Mouse (Mus musculus): Measurements from ENCODE around the gene Myo7a. TPM values are rescaled to one million over a fixed set of nuclear protein-coding genes. Genes with fewer than 3 reads are reported as not detected.
A peak's percentile ranks its signal among the peaks of the same experiment; 100 is the strongest.

The Myo7a gene
- 98.0 and 110 TPM in 2 replicates for polyA plus RNA-seq (2012; rRNA removed)

DNA sequence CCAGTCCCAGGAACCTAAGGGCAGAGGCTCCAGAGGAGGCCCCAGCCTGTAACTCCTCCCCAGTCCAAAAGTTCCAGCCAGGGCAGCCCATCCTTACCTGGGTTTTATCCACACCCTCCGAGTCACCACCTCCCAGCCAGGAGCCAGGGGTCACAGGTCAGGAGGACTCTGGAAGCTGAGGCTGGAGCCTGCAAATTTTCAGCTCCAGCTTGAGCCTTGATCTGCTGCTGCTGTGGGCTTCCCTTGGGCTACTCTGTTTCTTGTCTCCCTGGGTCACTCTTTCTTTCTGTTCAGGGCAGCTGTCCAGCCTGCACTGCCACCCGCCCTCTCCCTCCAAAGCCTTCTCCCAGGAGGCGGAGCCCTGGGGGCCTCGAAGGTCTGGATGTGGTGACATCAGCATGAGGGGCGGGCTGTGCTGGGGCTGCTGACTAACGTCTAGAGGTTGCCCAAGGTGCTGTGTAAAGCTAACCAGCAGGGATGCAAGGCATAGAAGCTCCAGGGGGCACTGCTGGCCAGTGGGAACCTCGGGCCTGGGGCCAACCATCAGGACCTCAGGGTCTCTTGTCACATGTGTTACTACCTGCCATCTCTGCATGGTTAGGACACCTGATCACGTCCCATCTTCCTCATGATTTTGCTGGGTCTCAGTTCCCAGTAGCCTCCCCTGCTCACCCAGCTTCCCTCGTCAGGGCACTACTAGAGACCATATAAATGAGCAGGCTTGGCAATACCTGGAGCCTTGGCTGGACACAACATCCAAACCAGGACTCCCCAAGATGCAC is at the start of gene Myo7a:
TSS of gene Myo7a (minus strand) at position 346 of the 782 bp plus-strand sequence.
- H3K4me3 ChIP-seq (ENCODE audit: control insufficient read depth, low read depth, low read length): peak within 1 kb of the TSS; percentile 49
- H3K36me3 ChIP-seq (ENCODE audit: control insufficient read depth, insufficient read depth, low read length): no peaks in the 10 kb centered on the region
- no peaks in the 10 kb centered on the region for H3K27me3 ChIP-seq (ENCODE audit: control insufficient read depth, insufficient read depth, low read length)
- peak within 1 kb of the TSS; percentile 31; the same call in 1 of the 2 replicates for H3K27ac ChIP-seq (ENCODE audit: control insufficient read depth, insufficient read depth, low read depth, low read length)
- H3K4me1 ChIP-seq (ENCODE audit: control insufficient read depth, insufficient read depth, low read length): peaks cover 8% of the 10 kb centered on the region
- TF ChIP-seq POLR2A (IDR thresholded peaks at IDR 0.05; ENCODE audit: control insufficient read depth, low read depth, low read length) (peak; percentile 16; the same call in 1 of the 2 replicates), CTCF (IDR thresholded peaks at IDR 0.05; ENCODE audit: control insufficient read depth, insufficient read depth, insufficient replicate concordance, low read depth, low read length) (no peak)

DNA sequence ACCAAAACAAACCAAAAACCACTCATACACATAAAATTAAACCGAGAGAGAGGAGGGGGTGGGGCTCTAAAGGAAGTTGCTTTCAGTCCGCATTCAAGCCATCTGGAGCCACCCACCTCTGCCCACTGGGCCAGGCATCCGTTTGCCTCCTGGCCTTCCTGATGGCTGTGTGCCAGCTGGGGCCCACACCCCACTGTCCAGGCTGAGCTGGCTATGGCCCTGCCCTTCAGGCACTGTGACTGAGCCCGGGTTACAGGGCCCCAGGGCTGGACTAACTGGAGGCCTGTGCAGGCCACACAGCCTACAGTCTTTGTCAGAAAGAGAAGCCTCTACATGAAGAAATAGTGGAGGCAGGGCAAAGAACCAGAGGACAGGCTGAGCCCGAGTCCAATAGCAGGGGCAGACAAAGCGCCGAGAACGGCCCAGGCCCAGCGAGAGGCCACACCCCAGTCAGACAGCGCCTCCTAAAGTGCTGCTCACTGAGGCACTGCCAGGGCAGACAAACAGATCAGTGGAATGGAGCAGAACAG is 45.7 kb upstream of the Myo7a start:
- TF ChIP-seq POLR2A (IDR thresholded peaks at IDR 0.05; ENCODE audit: control insufficient read depth, low read depth, low read length): no peak
- no peak for TF ChIP-seq CTCF (IDR thresholded peaks at IDR 0.05; ENCODE audit: control insufficient read depth, insufficient read depth, insufficient replicate concordance, low read depth, low read length)

DNA sequence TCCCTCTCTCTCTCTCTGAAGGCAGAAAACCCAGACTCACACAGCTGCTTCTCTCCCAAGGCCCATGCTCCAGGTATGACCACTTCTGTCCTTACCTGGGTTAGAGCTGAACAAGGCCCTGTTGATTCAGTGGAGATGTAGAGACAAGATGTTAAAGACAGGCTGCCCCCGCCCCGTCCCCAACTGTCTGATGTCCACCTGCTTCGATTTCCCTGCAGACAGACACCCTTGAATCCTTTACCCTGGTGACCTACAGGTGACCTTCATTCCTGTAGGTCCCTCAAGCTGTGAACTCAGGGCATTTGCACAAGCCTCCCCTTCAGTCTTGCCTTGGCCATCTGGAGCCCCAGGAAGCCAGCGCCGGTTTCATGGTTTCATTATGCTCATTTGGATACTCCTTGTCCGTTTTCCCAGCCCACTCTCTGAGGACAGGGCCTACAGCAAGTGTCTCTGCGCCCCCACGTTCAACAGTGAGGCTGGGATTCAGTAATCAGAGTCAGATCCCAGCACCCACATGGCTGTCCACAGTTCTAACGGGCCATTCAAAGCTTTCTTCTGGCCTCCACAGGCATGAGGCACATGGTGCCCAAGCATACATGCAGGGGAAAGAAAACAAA is 45.2 kb upstream of the Myo7a start:
- Histone ChIP-seq H3K27ac (ENCODE audit: control insufficient read depth, insufficient read depth, low read depth, low read length) (no peak overlapping the region), H3K4me1 (ENCODE audit: control insufficient read depth, insufficient read depth, low read length) (no peaks in the 10 kb centered on the region), H3K4me3 (ENCODE audit: control insufficient read depth, low read depth, low read length) (no peak overlapping the region), H3K27me3 (ENCODE audit: control insufficient read depth, insufficient read depth, low read length) (no peaks in the 10 kb centered on the region), H3K36me3 (ENCODE audit: control insufficient read depth, insufficient read depth, low read length) (no peaks in the 10 kb centered on the region)
- no peak for TF ChIP-seq POLR2A (IDR thresholded peaks at IDR 0.05; ENCODE audit: control insufficient read depth, low read depth, low read length)
- no peak for TF ChIP-seq CTCF (IDR thresholded peaks at IDR 0.05; ENCODE audit: control insufficient read depth, insufficient read depth, insufficient replicate concordance, low read depth, low read length)

More for the DNA sequence above, 45.7 kb upstream of the Myo7a start:
- no peak overlapping the region for H3K27ac ChIP-seq (ENCODE audit: control insufficient read depth, insufficient read depth, low read depth, low read length)
- no peaks in the 10 kb centered on the region for H3K36me3 ChIP-seq (ENCODE audit: control insufficient read depth, insufficient read depth, low read length)
- H3K4me1 ChIP-seq (ENCODE audit: control insufficient read depth, insufficient read depth, low read length): no peaks in the 10 kb centered on the region
- H3K4me3 ChIP-seq (ENCODE audit: control insufficient read depth, low read depth, low read length): no peak overlapping the region
- no peaks in the 10 kb centered on the region for H3K27me3 ChIP-seq (ENCODE audit: control insufficient read depth, insufficient read depth, low read length)

DNA sequence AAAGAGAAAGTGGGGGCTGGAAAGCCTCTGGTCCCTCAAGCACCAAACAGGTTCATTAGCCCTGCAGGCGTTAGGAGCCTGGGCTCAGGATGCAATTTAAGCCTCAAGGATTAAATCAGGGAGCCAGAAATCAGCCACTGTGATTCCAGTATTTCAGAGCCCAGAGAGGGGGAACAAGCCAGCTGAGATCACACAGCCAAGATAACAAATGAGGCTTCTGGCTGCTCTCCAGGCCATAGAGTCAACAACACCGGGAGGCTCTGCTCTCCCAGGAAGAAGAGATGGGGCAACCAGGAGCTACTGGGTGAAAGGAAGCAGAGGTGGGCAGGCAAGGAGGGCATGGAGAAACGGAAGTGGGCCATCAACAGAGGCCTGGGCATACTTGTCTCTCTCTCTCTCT is 44.4 kb upstream of the Myo7a start:
- Histone ChIP-seq H3K36me3 (ENCODE audit: control insufficient read depth, insufficient read depth, low read length) (no peaks in the 10 kb centered on the region), H3K4me1 (ENCODE audit: control insufficient read depth, insufficient read depth, low read length) (no peaks in the 10 kb centered on the region), H3K27me3 (ENCODE audit: control insufficient read depth, insufficient read depth, low read length) (no peaks in the 10 kb centered on the region), H3K27ac (ENCODE audit: control insufficient read depth, insufficient read depth, low read depth, low read length) (no peak overlapping the region), H3K4me3 (ENCODE audit: control insufficient read depth, low read depth, low read length) (no peak overlapping the region)
- TF ChIP-seq POLR2A (IDR thresholded peaks at IDR 0.05; ENCODE audit: control insufficient read depth, low read depth, low read length): no peak
- no peak for TF ChIP-seq CTCF (IDR thresholded peaks at IDR 0.05; ENCODE audit: control insufficient read depth, insufficient read depth, insufficient replicate concordance, low read depth, low read length)

DNA sequence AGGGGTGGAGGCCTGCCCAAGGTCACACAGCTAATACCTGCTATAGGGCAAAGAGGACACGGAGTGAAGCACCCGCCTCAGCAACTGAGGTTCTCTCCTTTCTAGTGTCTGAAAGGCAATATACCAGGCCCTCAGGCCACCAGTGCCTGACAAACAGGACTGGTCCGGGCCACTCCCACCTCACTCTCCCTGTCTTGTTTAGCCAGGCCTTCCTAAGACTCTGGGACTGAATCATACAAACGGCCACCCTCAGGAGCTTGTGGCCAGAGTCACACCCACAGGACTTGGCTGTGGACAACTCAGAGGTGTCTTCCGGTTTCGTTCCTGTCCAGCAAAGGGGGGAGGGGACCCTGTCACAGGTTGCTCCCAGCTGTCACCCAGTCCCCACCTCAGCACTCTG is 42.9 kb upstream of the Myo7a start:
- H3K27ac ChIP-seq (ENCODE audit: control insufficient read depth, insufficient read depth, low read depth, low read length): no peak overlapping the region
- H3K4me3 ChIP-seq (ENCODE audit: control insufficient read depth, low read depth, low read length): no peak overlapping the region
- TF ChIP-seq POLR2A (IDR thresholded peaks at IDR 0.05; ENCODE audit: control insufficient read depth, low read depth, low read length) (no peak), CTCF (IDR thresholded peaks at IDR 0.05; ENCODE audit: control insufficient read depth, insufficient read depth, insufficient replicate concordance, low read depth, low read length) (no peak)
- no peaks in the 10 kb centered on the region for H3K4me1 ChIP-seq (ENCODE audit: control insufficient read depth, insufficient read depth, low read length)
- H3K36me3 ChIP-seq (ENCODE audit: control insufficient read depth, insufficient read depth, low read length): no peaks in the 10 kb centered on the region
- no peaks in the 10 kb centered on the region for H3K27me3 ChIP-seq (ENCODE audit: control insufficient read depth, insufficient read depth, low read length)

DNA sequence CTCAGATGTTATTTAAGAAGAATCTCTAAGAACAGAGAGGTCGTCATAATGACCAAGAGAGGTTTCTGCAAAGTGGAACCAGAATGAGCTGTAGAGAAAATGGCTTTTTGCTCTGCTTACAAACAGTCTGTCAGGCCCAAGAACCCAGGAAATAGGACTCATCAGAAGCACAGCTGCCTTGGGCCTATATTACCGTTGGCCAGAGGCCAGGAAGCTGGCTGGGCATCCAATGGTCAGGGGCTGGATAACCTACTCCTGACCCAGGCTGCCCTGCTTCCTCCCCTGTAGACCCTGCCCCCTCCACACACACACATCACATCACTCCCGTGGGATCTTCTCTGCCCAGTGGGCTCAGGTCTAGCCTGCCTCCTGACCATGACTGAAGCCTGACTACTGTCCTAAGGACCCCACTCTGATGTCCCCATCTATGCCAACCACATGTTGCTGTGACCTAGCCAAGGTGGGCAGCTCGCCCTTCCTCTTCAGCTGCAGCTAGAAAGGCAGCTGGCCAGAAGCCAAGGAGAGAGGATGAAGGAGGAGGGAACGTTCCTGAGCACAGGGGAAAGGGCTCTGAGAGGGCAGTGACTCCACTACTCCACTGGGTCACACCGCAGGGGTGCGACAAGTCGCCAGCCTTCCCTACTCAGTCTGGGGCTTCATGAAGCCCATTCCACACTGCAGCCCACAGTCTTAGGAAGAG is 40.9 kb upstream of the Myo7a start:
- no peak for TF ChIP-seq CTCF (IDR thresholded peaks at IDR 0.05; ENCODE audit: control insufficient read depth, insufficient read depth, insufficient replicate concordance, low read depth, low read length)
- no peak for TF ChIP-seq POLR2A (IDR thresholded peaks at IDR 0.05; ENCODE audit: control insufficient read depth, low read depth, low read length)
- no peak overlapping the region for H3K27ac ChIP-seq (ENCODE audit: control insufficient read depth, insufficient read depth, low read depth, low read length)

DNA sequence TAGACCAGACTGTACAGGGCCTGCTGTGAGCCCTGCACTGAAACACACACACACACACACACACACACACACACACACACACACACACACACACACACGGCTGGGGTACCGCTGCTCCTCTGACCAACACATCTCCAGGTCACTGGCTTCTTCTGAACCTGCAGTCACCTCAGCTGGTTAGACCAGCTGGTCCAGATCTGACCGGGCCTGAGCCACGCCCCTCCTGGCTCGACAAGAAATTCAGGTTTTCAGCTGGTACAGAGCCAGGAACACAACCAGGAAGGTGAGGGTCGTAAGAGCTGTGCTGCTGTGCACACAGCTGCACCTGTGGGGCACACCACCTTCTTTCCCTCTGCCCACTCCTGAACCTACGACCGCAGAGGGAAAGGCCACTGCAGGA is 39.2 kb upstream of the Myo7a start:
- peaks cover 5% of the 10 kb centered on the region for H3K4me1 ChIP-seq (ENCODE audit: control insufficient read depth, insufficient read depth, low read length)
- H3K4me3 ChIP-seq (ENCODE audit: control insufficient read depth, low read depth, low read length): no peak overlapping the region
- no peaks in the 10 kb centered on the region for H3K36me3 ChIP-seq (ENCODE audit: control insufficient read depth, insufficient read depth, low read length)
- TF ChIP-seq CTCF (IDR thresholded peaks at IDR 0.05; ENCODE audit: control insufficient read depth, insufficient read depth, insufficient replicate concordance, low read depth, low read length) (no peak), POLR2A (IDR thresholded peaks at IDR 0.05; ENCODE audit: control insufficient read depth, low read depth, low read length) (no peak)
- no peak overlapping the region for H3K27ac ChIP-seq (ENCODE audit: control insufficient read depth, insufficient read depth, low read depth, low read length)
- H3K27me3 ChIP-seq (ENCODE audit: control insufficient read depth, insufficient read depth, low read length): no peaks in the 10 kb centered on the region

More for the DNA sequence above, 40.9 kb upstream of the Myo7a start:
- Histone ChIP-seq H3K4me3 (ENCODE audit: control insufficient read depth, low read depth, low read length) (no peak overlapping the region), H3K4me1 (ENCODE audit: control insufficient read depth, insufficient read depth, low read length) (peaks cover 5% of the 10 kb centered on the region), H3K36me3 (ENCODE audit: control insufficient read depth, insufficient read depth, low read length) (no peaks in the 10 kb centered on the region), H3K27me3 (ENCODE audit: control insufficient read depth, insufficient read depth, low read length) (no peaks in the 10 kb centered on the region)
